Mouse (Mus musculus) megakaryocyte, embryonic 14.5 days (primary cell): Measurements from ENCODE around the gene Olfr763. TPM values are rescaled to one million over a fixed set of nuclear protein-coding genes. Genes with fewer than 3 reads are reported as not detected.
"Not testable (repeated sequence)": the region's sequence is repeated elsewhere in the genome, so short reads cannot be mapped to it uniquely, and the experiment has no call there.

Source experiments
- H3K27me3 ChIP-seq: replicated peaks from 2 replicates; pipeline ENCODE3; 2012; ENCODE audit warnings: inconsistent platforms
- H3K36me3 ChIP-seq: replicated peaks from 2 replicates; pipeline ENCODE3; 2012; ENCODE audit warnings: low read length, inconsistent platforms, mixed read lengths
- H3K4me1 ChIP-seq: 2 replicates; pipeline ENCODE4 v1.6.1; 2012; ENCODE audit warnings: inconsistent platforms
- H3K4me3 ChIP-seq: replicated peaks from 2 replicates; pipeline ENCODE3; 2012; ENCODE audit warnings: moderate library complexity, mild to moderate bottlenecking, inconsistent platforms
- H3K9me3 ChIP-seq: 2 replicates; pipeline ENCODE4 v1.6.1; 2012; ENCODE audit warnings: inconsistent platforms
- FLI1 ChIP-seq: IDR thresholded peaks from 2 replicates; pipeline ENCODE4 v1.6.1; 2012; ENCODE audit warnings: low read length, inconsistent platforms, mixed read lengths
- GATA1 ChIP-seq: IDR thresholded peaks from 3 replicates; pipeline ENCODE4 v1.6.1; 2012; ENCODE audit warnings: mixed read lengths, low read length, inconsistent platforms, borderline replicate concordance
- polyA plus RNA-seq: library from polyadenylated mRNA; stranded (reverse); fragments of >175 nt; gene quantifications from 2 replicates; pipeline ENCODE4 v1.2.3, GENCODE M21; 2012; ENCODE audit warnings: low replicate concordance; ENCODE audit not compliant: insufficient read depth

The Olfr763 gene
- polyA plus RNA-seq, 1 experiment, result not detected

GRCm38 (mm10) chr10:128990994-128991393, 19.6 kb upstream of the Olfr763 start:
- no peak overlapping the region for H3K4me3 ChIP-seq
- peaks cover 16% of the 10 kb centered on the region for H3K4me1 ChIP-seq
- no peaks in the 10 kb centered on the region for H3K9me3 ChIP-seq
- H3K36me3 ChIP-seq, result no peaks in the 10 kb centered on the region
- peaks cover 4% of the 10 kb centered on the region for H3K27me3 ChIP-seq
- TF ChIP-seq GATA1 (no peak), FLI1 (no peak)

GRCm38 (mm10) chr10:128995796-128996195, 14.8 kb upstream of the Olfr763 start:
- peaks cover 8% of the 10 kb centered on the region for H3K9me3 ChIP-seq
- peaks cover 17% of the 10 kb centered on the region for H3K4me1 ChIP-seq

GRCm38 (mm10) chr10:128996523-128997040, 14.0 kb upstream of the Olfr763 start:
- TF ChIP-seq GATA1, result no peak
- TF ChIP-seq FLI1, result no peak

More at GRCm38 (mm10) chr10:128995796-128996195, 14.8 kb upstream of the Olfr763 start:
- TF ChIP-seq FLI1 (no peak), GATA1 (no peak)
- Histone ChIP-seq H3K27me3 (no peaks in the 10 kb centered on the region), H3K4me3 (no peak overlapping the region), H3K36me3 (no peaks in the 10 kb centered on the region)

GRCm38 (mm10) chr10:129004032-129004920, 6.3 kb upstream of the Olfr763 start:
- Histone ChIP-seq H3K9me3 (peaks cover 63% of the 10 kb centered on the region), H3K36me3 (no peaks in the 10 kb centered on the region)
- TF ChIP-seq GATA1 (no peak), FLI1 (no peak)

More at GRCm38 (mm10) chr10:128996523-128997040, 14.0 kb upstream of the Olfr763 start:
- Histone ChIP-seq H3K4me1 (peaks cover 12% of the 10 kb centered on the region; the same call in 1 of the 2 replicates), H3K4me3 (peak overlapping the region; percentile 62), H3K36me3 (no peaks in the 10 kb centered on the region), H3K9me3 (peaks cover 10% of the 10 kb centered on the region), H3K27me3 (no peaks in the 10 kb centered on the region)

GRCm38 (mm10) chr10:129011511-129011910, 920 bp downstream of the Olfr763 start:
- not testable (repeated sequence) for H3K4me1 ChIP-seq, H3K36me3 ChIP-seq, H3K27me3 ChIP-seq, H3K4me3 ChIP-seq
- peaks cover 28% of the 10 kb centered on the region for H3K9me3 ChIP-seq

More at GRCm38 (mm10) chr10:129004032-129004920, 6.3 kb upstream of the Olfr763 start:
- peaks cover 2% of the 10 kb centered on the region for H3K27me3 ChIP-seq
- H3K4me3 ChIP-seq, result no peak overlapping the region
- H3K4me1 ChIP-seq, result peaks cover 9% of the 10 kb centered on the region; the same call in 1 of the 2 replicates

- Histone ChIP-seq H3K4me3 (no peak overlapping the region), H3K36me3 (no peaks in the 10 kb centered on the region), H3K9me3 (no peaks in the 10 kb centered on the region), H3K27me3 (no peaks in the 10 kb centered on the region), H3K4me1 (peaks cover under 1% of the 10 kb centered on the region; the same call in 1 of the 2 replicates)
- TF ChIP-seq GATA1 (no peak), FLI1 (no peak)
Observed at GRCm38 (mm10) chr10:129014477-129014876, 3.9 kb downstream of the Olfr763 start.

- Histone ChIP-seq H3K27me3 (no peaks in the 10 kb centered on the region), H3K9me3 (no peaks in the 10 kb centered on the region), H3K4me3 (no peak overlapping the region), H3K4me1 (no peaks in the 10 kb centered on the region), H3K36me3 (no peaks in the 10 kb centered on the region)
- no peak for TF ChIP-seq GATA1
- no peak for TF ChIP-seq FLI1
Observed at GRCm38 (mm10) chr10:129023319-129023718, 12.7 kb downstream of the Olfr763 start.

- no peaks in the 10 kb centered on the region for H3K9me3 ChIP-seq
- H3K36me3 ChIP-seq, result no peaks in the 10 kb centered on the region
- H3K4me3 ChIP-seq, result no peak overlapping the region
- no peaks in the 10 kb centered on the region for H3K27me3 ChIP-seq
- H3K4me1 ChIP-seq, result no peaks in the 10 kb centered on the region
- TF ChIP-seq GATA1 (no peak), FLI1 (no peak)
Observed at GRCm38 (mm10) chr10:129026018-129026662, 15.5 kb downstream of the Olfr763 start.

GRCm38 (mm10) chr10:129028343-129028742, 17.8 kb downstream of the Olfr763 start:
- Histone ChIP-seq H3K4me3 (no peak overlapping the region), H3K4me1 (no peaks in the 10 kb centered on the region), H3K36me3 (no peaks in the 10 kb centered on the region), H3K9me3 (no peaks in the 10 kb centered on the region), H3K27me3 (no peaks in the 10 kb centered on the region)
- no peak for TF ChIP-seq GATA1
- no peak for TF ChIP-seq FLI1

- Histone ChIP-seq H3K9me3 (no peaks in the 10 kb centered on the region), H3K4me3 (no peak within 1 kb of the TSS), H3K36me3 (no peaks in the 10 kb centered on the region), H3K27me3 (no peaks in the 10 kb centered on the region), H3K4me1 (no peaks in the 10 kb centered on the region)
- TF ChIP-seq FLI1, result no peak
- TF ChIP-seq GATA1, result no peak
Observed at GRCm38 (mm10) chr10:129039796-129040195, 29.2 kb downstream of the Olfr763 start, which contains the start of gene Olfr764-ps1. Gene Olfr764-ps1, minus strand, starts transcription at chr10:129039896.

- not testable (repeated sequence) for H3K4me3 ChIP-seq, H3K27me3 ChIP-seq, H3K9me3 ChIP-seq, H3K36me3 ChIP-seq, H3K4me1 ChIP-seq
Observed at GRCm38 (mm10) chr10:129049898-129050297, 39.3 kb downstream of the Olfr763 start, which contains the start of gene Olfr765. Gene Olfr765, minus strand, starts transcription at chr10:129049998.
